Mouse (Mus musculus): ENCODE results near the gene Ranbp3l.

Gene Ranbp3l

DNA sequence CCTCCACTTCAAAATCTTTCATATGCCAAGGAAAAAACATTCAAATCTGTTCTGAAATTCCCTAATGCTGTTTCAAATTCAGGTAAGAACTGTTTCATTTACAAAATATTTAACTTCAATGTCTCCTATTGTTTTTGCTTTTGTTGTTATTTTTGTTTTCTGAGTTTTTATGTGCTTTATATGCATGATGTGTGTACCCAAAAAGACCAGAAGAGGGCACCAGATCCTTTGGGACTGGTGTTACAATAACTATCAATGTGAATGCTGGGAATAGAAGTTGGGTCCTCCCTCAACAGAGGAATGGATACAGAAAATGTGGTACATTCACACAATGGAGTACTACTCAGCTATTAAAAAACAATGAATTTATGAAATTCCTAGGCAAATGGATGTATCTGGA, 88.0 kb downstream of the Ranbp3l start:
- Histone ChIP-seq H3K27me3 (ENCODE audit: insufficient read depth, low read length) (no peaks in the 10 kb centered on the region), H3K9me3 (ENCODE audit: low read length) (peaks cover 5% of the 10 kb centered on the region; the same call in 1 of the 2 replicates), H3K36me3 (ENCODE audit: insufficient read depth, low read length) (no peaks in the 10 kb centered on the region), H3K4me3 (replicated peaks; ENCODE audit: low read length) (no peak overlapping the region), H3K4me1 (replicated peaks; ENCODE audit: low read depth, low read length) (no peaks in the 10 kb centered on the region)
- TF ChIP-seq CTCF (conservative IDR thresholded peaks at IDR 0.05; ENCODE audit: low read length) (peak; percentile 46), NANOG (IDR thresholded peaks at IDR 0.05; ENCODE audit: borderline replicate concordance, low read length) (no peak)

DNA sequence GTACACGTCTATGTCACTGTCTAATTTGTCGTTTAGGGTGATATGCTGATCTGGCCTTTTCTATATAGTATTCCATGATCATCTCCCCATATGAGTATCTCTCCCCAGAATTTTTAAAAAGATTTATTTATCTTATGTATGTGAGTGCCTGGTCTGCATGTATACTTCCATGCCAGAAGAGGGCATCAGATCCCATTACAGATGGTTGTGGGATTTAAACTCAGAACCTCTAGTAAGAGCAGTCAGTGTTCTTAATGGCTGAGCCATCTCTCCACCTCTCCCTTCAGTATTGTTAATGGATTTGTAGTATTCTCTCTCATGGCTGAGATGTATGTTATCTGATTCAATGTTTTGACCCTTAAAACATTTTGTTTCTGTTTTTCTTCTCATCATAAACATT, 92.1 kb downstream of the Ranbp3l start:
- Histone ChIP-seq H3K27me3 (ENCODE audit: insufficient read depth, low read length) (no peaks in the 10 kb centered on the region), H3K36me3 (ENCODE audit: insufficient read depth, low read length) (no peaks in the 10 kb centered on the region), H3K9me3 (ENCODE audit: low read length) (0 out of 2 replicates have a peak, but pooled peaks cover 3% of the 10 kb centered on the region), H3K4me3 (replicated peaks; ENCODE audit: low read length) (no peak overlapping the region), H3K4me1 (replicated peaks; ENCODE audit: low read depth, low read length) (no peaks in the 10 kb centered on the region)
- TF ChIP-seq CTCF (conservative IDR thresholded peaks at IDR 0.05; ENCODE audit: low read length) (no peak; the same call in 1 of the 2 replicates), POU5F1 (IDR thresholded peaks at IDR 0.05; ENCODE audit: borderline replicate concordance, low read length) (no peak), NANOG (IDR thresholded peaks at IDR 0.05; ENCODE audit: borderline replicate concordance, low read length) (no peak)

DNA sequence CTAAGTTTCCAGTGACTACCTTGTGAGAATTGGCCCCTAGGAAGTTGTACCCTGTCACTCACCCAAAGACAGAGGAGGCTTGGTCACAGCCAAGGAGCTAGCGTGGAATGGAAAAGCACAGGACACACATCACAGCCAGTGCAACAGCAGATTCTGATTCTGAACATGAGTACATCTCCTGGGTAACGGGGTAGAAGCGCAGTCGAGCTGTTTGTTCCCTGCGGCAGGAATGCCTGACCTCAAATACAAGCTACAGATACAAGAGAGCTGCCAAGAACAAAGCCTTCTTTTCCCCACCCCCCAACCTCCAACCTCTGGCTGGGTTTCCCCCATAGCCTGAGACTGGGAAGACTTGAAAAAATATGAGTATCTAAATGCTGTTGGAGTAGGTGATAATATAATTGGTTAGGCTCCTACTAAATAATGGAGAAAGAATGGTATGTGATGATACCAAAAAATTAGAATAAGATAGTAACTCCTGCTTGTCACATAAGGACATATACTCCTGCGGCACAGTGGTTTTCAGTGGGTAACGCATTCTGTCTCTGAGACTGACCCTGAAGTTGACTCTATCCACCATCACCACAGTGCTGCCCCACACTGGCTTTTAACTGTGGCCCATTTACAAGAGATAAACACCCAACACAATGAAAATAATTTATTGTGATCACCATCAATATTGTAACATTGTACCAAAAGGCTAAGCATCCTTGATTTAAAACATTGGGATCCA, 93.6 kb downstream of the Ranbp3l start:
- no peak overlapping the region for H3K4me3 ChIP-seq (replicated peaks; ENCODE audit: low read length)
- no peaks in the 10 kb centered on the region for H3K36me3 ChIP-seq (ENCODE audit: insufficient read depth, low read length)
- no peaks in the 10 kb centered on the region for H3K4me1 ChIP-seq (replicated peaks; ENCODE audit: low read depth, low read length)
- H3K27me3 ChIP-seq (ENCODE audit: insufficient read depth, low read length): no peaks in the 10 kb centered on the region
- TF ChIP-seq CTCF (conservative IDR thresholded peaks at IDR 0.05; ENCODE audit: low read length) (no peak), POU5F1 (IDR thresholded peaks at IDR 0.05; ENCODE audit: borderline replicate concordance, low read length) (no peak), NANOG (IDR thresholded peaks at IDR 0.05; ENCODE audit: borderline replicate concordance, low read length) (no peak)
- H3K9me3 ChIP-seq (ENCODE audit: low read length): no peaks in the 10 kb centered on the region

DNA sequence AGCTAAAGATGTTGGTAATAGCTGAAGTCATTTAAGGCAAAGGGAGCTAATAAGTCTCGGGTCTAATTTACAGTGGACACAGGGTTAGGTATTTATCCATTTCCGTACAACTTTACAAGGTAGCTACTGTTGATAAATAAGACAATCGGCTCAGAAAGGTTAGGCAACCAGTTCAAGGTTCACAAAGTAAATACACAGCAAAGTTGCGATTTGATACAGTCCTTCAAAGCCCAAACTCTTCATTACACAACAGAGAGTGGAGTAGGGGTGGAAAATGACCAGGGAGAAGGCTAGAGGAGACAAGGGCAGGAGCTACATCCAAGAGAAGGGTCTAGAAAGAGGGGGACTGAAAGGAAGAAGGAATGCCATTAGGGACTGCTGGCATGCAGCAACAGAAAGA, 101.1 kb downstream of the Ranbp3l start:
- H3K4me1 ChIP-seq (replicated peaks; ENCODE audit: low read depth, low read length): peaks cover 36% of the 10 kb centered on the region

DNA sequence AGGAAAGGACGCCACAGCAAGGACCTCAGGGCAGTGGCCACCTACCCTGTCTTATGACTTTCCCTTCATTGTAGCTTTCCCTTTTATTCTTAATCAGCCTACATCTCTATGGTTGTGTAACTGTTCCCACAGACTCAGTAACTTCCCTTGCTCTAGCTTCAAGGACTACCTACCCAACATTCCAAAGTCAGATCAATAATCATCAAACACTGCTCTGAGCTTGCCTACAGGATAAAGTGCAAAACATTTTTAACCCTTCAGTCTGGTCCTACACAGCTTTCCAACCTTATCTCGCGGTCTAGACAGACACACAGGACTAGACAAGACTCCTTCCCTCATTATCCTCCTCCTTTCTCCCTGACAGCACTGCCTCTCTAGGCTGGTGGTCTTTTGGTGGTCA, 102.6 kb downstream of the Ranbp3l start:
- no peaks in the 10 kb centered on the region for H3K9me3 ChIP-seq (ENCODE audit: low read length)
- peaks cover 50% of the 10 kb centered on the region for H3K4me1 ChIP-seq (replicated peaks; ENCODE audit: low read depth, low read length)
- peak overlapping the region; percentile 90 for H3K4me3 ChIP-seq (replicated peaks; ENCODE audit: low read length)
- peaks cover 7% of the 10 kb centered on the region; the same call in 1 of the 2 replicates for H3K36me3 ChIP-seq (ENCODE audit: insufficient read depth, low read length)
- no peaks in the 10 kb centered on the region for H3K27me3 ChIP-seq (ENCODE audit: insufficient read depth, low read length)
- TF ChIP-seq NANOG (IDR thresholded peaks at IDR 0.05; ENCODE audit: borderline replicate concordance, low read length) (no peak), CTCF (conservative IDR thresholded peaks at IDR 0.05; ENCODE audit: low read length) (no peak), POU5F1 (IDR thresholded peaks at IDR 0.05; ENCODE audit: borderline replicate concordance, low read length) (no peak)

More for the DNA sequence above, 101.1 kb downstream of the Ranbp3l start:
- Histone ChIP-seq H3K36me3 (ENCODE audit: insufficient read depth, low read length) (no peaks in the 10 kb centered on the region), H3K4me3 (replicated peaks; ENCODE audit: low read length) (no peak overlapping the region), H3K27me3 (ENCODE audit: insufficient read depth, low read length) (no peaks in the 10 kb centered on the region), H3K9me3 (ENCODE audit: low read length) (no peaks in the 10 kb centered on the region)
- TF ChIP-seq CTCF (conservative IDR thresholded peaks at IDR 0.05; ENCODE audit: low read length) (no peak), POU5F1 (IDR thresholded peaks at IDR 0.05; ENCODE audit: borderline replicate concordance, low read length) (no peak), NANOG (IDR thresholded peaks at IDR 0.05; ENCODE audit: borderline replicate concordance, low read length) (no peak)

DNA sequence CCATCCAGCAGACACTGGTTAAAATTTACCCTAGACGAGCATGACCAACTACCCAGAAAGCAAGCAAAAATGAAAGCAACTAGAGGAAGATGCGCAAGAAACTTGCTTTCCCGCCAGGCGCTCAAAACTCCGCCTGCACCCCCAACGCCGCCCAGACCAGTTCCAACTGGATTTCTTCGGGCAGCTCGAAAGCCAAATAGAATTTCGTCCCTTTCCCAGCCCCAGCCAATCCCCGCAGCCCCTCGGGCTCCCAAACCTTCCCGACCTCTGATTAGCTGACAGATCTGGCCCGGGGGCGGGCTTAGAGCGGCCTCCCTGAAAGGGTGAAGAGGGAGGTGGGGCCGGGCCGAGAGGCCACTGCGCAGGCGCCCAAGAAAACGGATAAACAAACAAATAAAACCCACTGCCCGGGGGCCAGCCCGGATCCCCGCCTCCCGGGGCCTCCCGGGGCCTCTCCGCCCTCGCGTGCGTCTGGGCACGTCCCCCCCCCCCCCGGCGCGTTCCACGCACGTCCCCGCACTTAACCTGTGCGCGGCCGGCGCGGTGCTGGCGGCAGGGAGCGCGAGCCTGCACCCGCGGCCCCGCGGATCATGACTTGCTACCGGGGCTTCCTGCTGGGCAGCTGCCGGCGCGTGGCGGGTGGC, 103.3 kb downstream of the Ranbp3l start, which contains the start of gene Nadk2:
TSS of gene Nadk2 (plus strand) at position 349 of the 644 bp plus-strand sequence.
- peaks cover 10% of the 10 kb centered on the region; the same call in 1 of the 2 replicates for H3K36me3 ChIP-seq (ENCODE audit: insufficient read depth, low read length)
- peaks cover 56% of the 10 kb centered on the region for H3K4me1 ChIP-seq (replicated peaks; ENCODE audit: low read depth, low read length)
- no peaks in the 10 kb centered on the region for H3K9me3 ChIP-seq (ENCODE audit: low read length)
- no peak for TF ChIP-seq POU5F1 (IDR thresholded peaks at IDR 0.05; ENCODE audit: borderline replicate concordance, low read length)
- TF ChIP-seq CTCF (conservative IDR thresholded peaks at IDR 0.05; ENCODE audit: low read length): no peak
- no peak for TF ChIP-seq NANOG (IDR thresholded peaks at IDR 0.05; ENCODE audit: borderline replicate concordance, low read length)
- no peaks in the 10 kb centered on the region for H3K27me3 ChIP-seq (ENCODE audit: insufficient read depth, low read length)
- peak within 1 kb of the TSS; percentile 90 for H3K4me3 ChIP-seq (replicated peaks; ENCODE audit: low read length)

DNA sequence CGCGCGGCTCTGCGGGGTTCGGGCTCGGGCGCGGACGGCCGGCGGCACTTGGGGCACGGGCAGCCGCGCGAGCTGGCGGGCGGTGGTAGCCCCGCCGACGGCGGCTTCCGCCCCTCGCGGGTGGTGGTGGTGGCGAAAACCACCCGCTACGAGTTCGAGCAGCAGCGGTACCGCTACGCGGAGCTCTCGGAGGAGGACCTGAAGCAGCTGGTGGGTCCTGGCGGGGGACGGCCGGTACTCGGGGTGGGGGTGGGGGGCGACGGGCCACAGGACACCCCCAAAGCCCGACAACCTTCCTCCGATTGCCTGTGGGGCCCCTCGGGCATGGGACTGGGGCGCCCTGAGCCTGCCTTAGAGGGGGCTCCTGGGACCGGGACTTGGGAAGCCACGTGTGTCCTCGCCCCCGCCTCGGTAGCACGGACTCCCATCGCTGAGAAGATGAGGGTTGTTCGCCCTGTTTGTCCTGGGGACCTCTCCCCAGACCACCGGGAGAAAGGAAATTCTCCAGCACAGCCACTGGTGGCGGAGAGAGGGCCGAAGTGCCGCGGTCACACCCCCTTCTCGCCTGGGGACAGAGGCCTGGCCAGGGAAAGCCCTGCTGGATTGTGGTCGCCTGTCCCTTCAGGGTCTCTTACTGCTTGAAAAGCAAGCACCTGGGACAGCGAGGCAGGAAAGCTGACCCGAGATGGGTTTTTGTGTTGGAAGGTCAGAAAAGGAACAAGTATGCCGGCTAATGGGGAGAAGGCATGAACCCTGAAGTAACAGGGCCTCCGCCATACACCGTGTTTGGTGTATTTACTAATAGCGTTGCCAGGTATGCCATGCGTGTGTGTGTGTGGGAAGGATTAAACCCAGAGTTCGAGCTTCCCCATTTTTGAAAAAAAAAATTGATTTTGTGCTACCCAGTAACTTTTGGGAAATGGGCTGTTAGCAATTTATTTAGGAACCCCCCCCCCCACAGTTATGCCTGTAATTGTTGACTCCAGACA, 104.1 kb downstream of the Ranbp3l start:
- peaks cover 16% of the 10 kb centered on the region for H3K36me3 ChIP-seq (ENCODE audit: insufficient read depth, low read length)
- TF ChIP-seq POU5F1 (IDR thresholded peaks at IDR 0.05; ENCODE audit: borderline replicate concordance, low read length) (no peak), CTCF (conservative IDR thresholded peaks at IDR 0.05; ENCODE audit: low read length) (no peak), NANOG (IDR thresholded peaks at IDR 0.05; ENCODE audit: borderline replicate concordance, low read length) (no peak)
- peak overlapping the region; percentile 90 for H3K4me3 ChIP-seq (replicated peaks; ENCODE audit: low read length)
- H3K4me1 ChIP-seq (replicated peaks; ENCODE audit: low read depth, low read length): peaks cover 63% of the 10 kb centered on the region
- no peaks in the 10 kb centered on the region for H3K27me3 ChIP-seq (ENCODE audit: insufficient read depth, low read length)
- no peaks in the 10 kb centered on the region for H3K9me3 ChIP-seq (ENCODE audit: low read length)

DNA sequence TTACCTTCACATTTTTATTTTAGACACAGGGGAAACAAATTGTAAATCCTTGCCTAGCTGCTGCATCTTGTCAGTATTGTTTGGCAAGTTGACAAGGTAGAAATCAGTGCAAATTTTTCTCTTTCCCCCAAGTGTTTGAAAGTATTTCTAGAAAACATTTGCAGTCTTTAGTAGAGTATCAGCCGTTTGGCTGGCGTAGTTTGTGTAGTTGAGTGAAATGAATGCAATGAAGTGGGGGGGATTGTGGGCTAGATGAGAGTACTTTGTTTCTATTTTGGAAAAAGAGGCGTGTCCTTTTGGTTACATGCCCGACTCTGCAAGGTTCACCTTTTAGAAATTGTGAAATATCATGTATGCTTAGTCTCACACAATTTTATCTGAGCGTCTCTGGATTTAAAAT, 104.9 kb downstream of the Ranbp3l start:
- no peak for TF ChIP-seq NANOG (IDR thresholded peaks at IDR 0.05; ENCODE audit: borderline replicate concordance, low read length)
- no peak for TF ChIP-seq POU5F1 (IDR thresholded peaks at IDR 0.05; ENCODE audit: borderline replicate concordance, low read length)
- no peak for TF ChIP-seq CTCF (conservative IDR thresholded peaks at IDR 0.05; ENCODE audit: low read length)

More for the DNA sequence above, 104.9 kb downstream of the Ranbp3l start:
- Histone ChIP-seq H3K9me3 (ENCODE audit: low read length) (no peaks in the 10 kb centered on the region), H3K4me1 (replicated peaks; ENCODE audit: low read depth, low read length) (peaks cover 69% of the 10 kb centered on the region), H3K36me3 (ENCODE audit: insufficient read depth, low read length) (peaks cover 19% of the 10 kb centered on the region), H3K4me3 (replicated peaks; ENCODE audit: low read length) (peak overlapping the region; percentile 90), H3K27me3 (ENCODE audit: insufficient read depth, low read length) (no peaks in the 10 kb centered on the region)
